Mouse (Mus musculus): ENCODE data around the gene Gcm1. TPM values are rescaled to one million over a fixed set of nuclear protein-coding genes. Genes with fewer than 3 reads are reported as not detected.

Gene Gcm1
- polyA plus RNA-seq, 1 experiment = not detected

- no peak for TF ChIP-seq POLR2A (IDR thresholded peaks at IDR 0.05; ENCODE audit: insufficient read depth, low read depth, low read length)
- H3K4me1 ChIP-seq (ENCODE audit: control insufficient read depth, insufficient read depth, low read length) = no peaks in the 10 kb centered on the region
- no peak overlapping the region for H3K4me3 ChIP-seq (ENCODE audit: insufficient read depth, low read depth, low read length)
- WGBS = 91% methylated on average over 14 of the region's 14 CpGs
- H3K27ac ChIP-seq (ENCODE audit: insufficient read depth, low read depth, low read length) = no peak overlapping the region
Measured at GRCm38 (mm10) chr9:78085722-78086287, 34.1 kb downstream of the Gcm1 start.

- no peak for TF ChIP-seq CTCF (IDR thresholded peaks at IDR 0.05; ENCODE audit: insufficient read depth, low read depth, low read length)
- no peak for TF ChIP-seq POLR2A (IDR thresholded peaks at IDR 0.05; ENCODE audit: insufficient read depth, low read depth, low read length)
- H3K27ac ChIP-seq (ENCODE audit: insufficient read depth, low read depth, low read length) = no peak overlapping the region
- no peaks in the 10 kb centered on the region for H3K4me1 ChIP-seq (ENCODE audit: control insufficient read depth, insufficient read depth, low read length)
- H3K4me3 ChIP-seq (ENCODE audit: insufficient read depth, low read depth, low read length) = no peak overlapping the region
- 91% methylated on average over 9 of the region's 9 CpGs for WGBS
Measured at GRCm38 (mm10) chr9:78087751-78088150, 36.0 kb downstream of the Gcm1 start.

GRCm38 (mm10) chr9:78088521-78088920 is 36.8 kb downstream of the Gcm1 start:
- Histone ChIP-seq H3K4me1 (ENCODE audit: control insufficient read depth, insufficient read depth, low read length) (no peaks in the 10 kb centered on the region), H3K27ac (ENCODE audit: insufficient read depth, low read depth, low read length) (no peak overlapping the region), H3K4me3 (ENCODE audit: insufficient read depth, low read depth, low read length) (no peak overlapping the region)
- TF ChIP-seq POLR2A (IDR thresholded peaks at IDR 0.05; ENCODE audit: insufficient read depth, low read depth, low read length) = no peak
- no peak for TF ChIP-seq CTCF (IDR thresholded peaks at IDR 0.05; ENCODE audit: insufficient read depth, low read depth, low read length)
- 67% methylated on average over 4 of the region's 4 CpGs for WGBS

- TF ChIP-seq POLR2A (IDR thresholded peaks at IDR 0.05; ENCODE audit: insufficient read depth, low read depth, low read length) = no peak
- TF ChIP-seq CTCF (IDR thresholded peaks at IDR 0.05; ENCODE audit: insufficient read depth, low read depth, low read length) = no peak
- no peak overlapping the region for H3K27ac ChIP-seq (ENCODE audit: insufficient read depth, low read depth, low read length)
- 84% methylated on average over 7 of the region's 7 CpGs for WGBS
- no peak overlapping the region for H3K4me3 ChIP-seq (ENCODE audit: insufficient read depth, low read depth, low read length)
- no peaks in the 10 kb centered on the region for H3K4me1 ChIP-seq (ENCODE audit: control insufficient read depth, insufficient read depth, low read length)
Measured at GRCm38 (mm10) chr9:78088971-78089370, 37.2 kb downstream of the Gcm1 start.

GRCm38 (mm10) chr9:78089906-78090305 is 38.2 kb downstream of the Gcm1 start:
- 70% methylated on average over 1 of the region's 1 CpGs for whole genome bisulfite sequencing
- Histone ChIP-seq H3K4me3 (ENCODE audit: insufficient read depth, low read depth, low read length) (no peak overlapping the region), H3K4me1 (ENCODE audit: control insufficient read depth, insufficient read depth, low read length) (no peaks in the 10 kb centered on the region), H3K27ac (ENCODE audit: insufficient read depth, low read depth, low read length) (no peak overlapping the region)
- no peak for TF ChIP-seq POLR2A (IDR thresholded peaks at IDR 0.05; ENCODE audit: insufficient read depth, low read depth, low read length)
- no peak for TF ChIP-seq CTCF (IDR thresholded peaks at IDR 0.05; ENCODE audit: insufficient read depth, low read depth, low read length)

- no peak overlapping the region for H3K4me3 ChIP-seq (ENCODE audit: insufficient read depth, low read depth, low read length)
- H3K4me1 ChIP-seq (ENCODE audit: control insufficient read depth, insufficient read depth, low read length) = no peaks in the 10 kb centered on the region
- H3K27ac ChIP-seq (ENCODE audit: insufficient read depth, low read depth, low read length) = no peak overlapping the region
- WGBS = 92% methylated on average over 3 of the region's 3 CpGs
- no peak for TF ChIP-seq CTCF (IDR thresholded peaks at IDR 0.05; ENCODE audit: insufficient read depth, low read depth, low read length)
- TF ChIP-seq POLR2A (IDR thresholded peaks at IDR 0.05; ENCODE audit: insufficient read depth, low read depth, low read length) = no peak
Measured at GRCm38 (mm10) chr9:78090596-78090995, 38.9 kb downstream of the Gcm1 start.

- no peak overlapping the region for H3K27ac ChIP-seq (ENCODE audit: insufficient read depth, low read depth, low read length)
- WGBS = 97% methylated on average over 12 of the region's 12 CpGs
- H3K4me3 ChIP-seq (ENCODE audit: insufficient read depth, low read depth, low read length) = no peak overlapping the region
- no peak for TF ChIP-seq CTCF (IDR thresholded peaks at IDR 0.05; ENCODE audit: insufficient read depth, low read depth, low read length)
- no peak for TF ChIP-seq POLR2A (IDR thresholded peaks at IDR 0.05; ENCODE audit: insufficient read depth, low read depth, low read length)
- H3K4me1 ChIP-seq (ENCODE audit: control insufficient read depth, insufficient read depth, low read length) = no peaks in the 10 kb centered on the region
Measured at GRCm38 (mm10) chr9:78095686-78096085, 44.0 kb downstream of the Gcm1 start.

- TF ChIP-seq CTCF (IDR thresholded peaks at IDR 0.05; ENCODE audit: insufficient read depth, low read depth, low read length) (no peak), POLR2A (IDR thresholded peaks at IDR 0.05; ENCODE audit: insufficient read depth, low read depth, low read length) (no peak)
- 97% methylated on average over 6 of the region's 6 CpGs for WGBS
- H3K4me3 ChIP-seq (ENCODE audit: insufficient read depth, low read depth, low read length) = no peak overlapping the region
- no peaks in the 10 kb centered on the region for H3K4me1 ChIP-seq (ENCODE audit: control insufficient read depth, insufficient read depth, low read length)
- no peak overlapping the region for H3K27ac ChIP-seq (ENCODE audit: insufficient read depth, low read depth, low read length)
Measured at GRCm38 (mm10) chr9:78096376-78096775, 44.7 kb downstream of the Gcm1 start.

GRCm38 (mm10) chr9:78100956-78101355 is 49.2 kb downstream of the Gcm1 start:
- Histone ChIP-seq H3K4me1 (ENCODE audit: control insufficient read depth, insufficient read depth, low read length) (peaks cover 5% of the 10 kb centered on the region; the same call in 1 of the 2 replicates), H3K27ac (ENCODE audit: insufficient read depth, low read depth, low read length) (no peak overlapping the region), H3K4me3 (ENCODE audit: insufficient read depth, low read depth, low read length) (no peak overlapping the region)
- no peak for TF ChIP-seq POLR2A (IDR thresholded peaks at IDR 0.05; ENCODE audit: insufficient read depth, low read depth, low read length)
- no peak for TF ChIP-seq CTCF (IDR thresholded peaks at IDR 0.05; ENCODE audit: insufficient read depth, low read depth, low read length)
- WGBS = 82% methylated on average over 5 of the region's 5 CpGs

- H3K4me1 ChIP-seq (ENCODE audit: control insufficient read depth, insufficient read depth, low read length) = peaks cover 5% of the 10 kb centered on the region; the same call in 1 of the 2 replicates
- H3K4me3 ChIP-seq (ENCODE audit: insufficient read depth, low read depth, low read length) = no peak overlapping the region
- no peak overlapping the region for H3K27ac ChIP-seq (ENCODE audit: insufficient read depth, low read depth, low read length)
- WGBS = 68% methylated on average over 4 of the region's 4 CpGs
- TF ChIP-seq CTCF (IDR thresholded peaks at IDR 0.05; ENCODE audit: insufficient read depth, low read depth, low read length) (no peak), POLR2A (IDR thresholded peaks at IDR 0.05; ENCODE audit: insufficient read depth, low read depth, low read length) (no peak)
Measured at GRCm38 (mm10) chr9:78101431-78101830, 49.7 kb downstream of the Gcm1 start.

All from olfactory bulb, adult 2 months (tissue).